Mouse (Mus musculus) heart, postnatal 4 days (tissue): ENCODE measurements around the gene Pacsin2. TPM values are rescaled to one million over a fixed set of nuclear protein-coding genes. Genes with fewer than 3 reads are reported as not detected.

Experiments
- total RNA-seq, 2 experiments: library from RNA; stranded (reverse); gene quantifications; 2 replicates each; pipeline ENCODE4 v1.2.3; 2021

Pacsin2 gene
- total RNA-seq, 2 experiments from 2014 or later, result 136 to 147 TPM

Other genes with a start within 250 kb of the Pacsin2 start
- 1 to 10 TPM; 3.4 to 4.1 TPM for gene A4galt, start 212.8 kb downstream of the Pacsin2 start, total RNA-seq
- gene Arfgap3, start 114.4 kb downstream of the Pacsin2 start, total RNA-seq, result 10 to 100 TPM; 21.5 to 22.6 TPM
- gene Ttll1, start 46.3 kb upstream of the Pacsin2 start, total RNA-seq, result 10 to 100 TPM; 20.7 to 24.3 TPM
- gene Bik, start 62.3 kb upstream of the Pacsin2 start, total RNA-seq, result 10 to 100 TPM; 22.8 to 28.0 TPM
- gene Tspo, start 99.0 kb upstream of the Pacsin2 start, total RNA-seq, result 10 to 100 TPM; 78.3 to 85.3 TPM
- gene Mcat, start 99.2 kb upstream of the Pacsin2 start, total RNA-seq, result 10 to 100 TPM; 33.0 to 34.4 TPM
- 1 to 10 TPM; 9.3 TPM for gene Ttll12, start 130.6 kb upstream of the Pacsin2 start, total RNA-seq